10 mouse cellular contexts compared by ENCODE assay signal in the genomic region with DNA sequence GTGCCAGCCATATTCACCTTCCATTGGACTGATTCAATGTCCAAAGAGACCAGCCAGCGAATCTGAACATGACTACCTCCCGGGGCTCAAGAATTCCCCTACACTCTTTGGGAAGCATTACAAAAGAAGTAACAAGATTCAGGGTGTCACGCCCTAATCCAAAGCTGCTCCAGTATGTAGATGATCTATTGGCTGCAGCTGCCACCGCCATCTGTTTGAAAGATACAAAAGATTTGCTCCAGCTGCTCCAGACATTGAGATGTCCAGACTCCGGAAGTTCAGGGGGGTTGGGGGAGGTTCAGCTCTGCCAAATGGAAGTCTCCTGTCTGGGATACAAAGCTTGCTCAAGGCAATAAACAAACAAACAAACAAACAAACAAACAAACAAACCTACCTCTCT.
DNase-seq lines count a peak whose midpoint lies in the region.
"Had no signal": no experiment of that assay in that cellular context is flagged by ENCODE, and none has a peak within 500 bp of the region (broad histone marks: within the 10 kb centered on the region; RNA-seq: fewer than 3 reads in every experiment).

No protein-coding gene starts in this region.

- peak; percentile 53 for DNase-seq in embryo, embryonic 10 days (ENCODE audit: low spot score)
- no peak for DNase-seq in embryo, embryonic 9.5 days (ENCODE audit: extremely low spot score)
- peak; percentile 58 for DNase-seq in kidney, postnatal 10 days
- no peak for DNase-seq in kidney, adult 9 months
- DNase-seq in ES-CJ7 (ENCODE audit: low read depth, low spot score) = peak; percentile 58
- peak; percentile 55 for DNase-seq in lung, postnatal 10 days
- DNase-seq in urinary bladder, postnatal 10 days (ENCODE audit: low spot score) = no peak
- no peak for DNase-seq in spleen, postnatal 14 days (ENCODE audit: low spot score in 2 of 2)
- DNase-seq: heart, adult 2 months; liver, postnatal 0 days had no signal

Comparison
In these comparisons a context has a peak if more than half of its experiments do, and no peak if none do; other contexts are left out.
1. DNase-seq: peak in embryo, embryonic 10 days (single experiment), kidney, postnatal 10 days (single experiment), ES-CJ7 (single experiment) and lung, postnatal 10 days (single experiment); none in embryo, embryonic 9.5 days (single experiment), kidney, adult 9 months (single experiment), urinary bladder, postnatal 10 days (single experiment) and spleen, postnatal 14 days (0 of 2).